Mouse (Mus musculus): ENCODE measurements around the gene Zfp296. TPM values are rescaled to one million over a fixed set of nuclear protein-coding genes. Genes with fewer than 3 reads are reported as not detected.
"Not testable (repeated sequence)": the region's sequence is repeated elsewhere in the genome, so short reads cannot be mapped to it uniquely, and the experiment has no call there.

The Zfp296 gene
- total RNA-seq, 4 experiments from 2014 or later, result 0.56 to 1.1 (median 0.77) TPM

DNA sequence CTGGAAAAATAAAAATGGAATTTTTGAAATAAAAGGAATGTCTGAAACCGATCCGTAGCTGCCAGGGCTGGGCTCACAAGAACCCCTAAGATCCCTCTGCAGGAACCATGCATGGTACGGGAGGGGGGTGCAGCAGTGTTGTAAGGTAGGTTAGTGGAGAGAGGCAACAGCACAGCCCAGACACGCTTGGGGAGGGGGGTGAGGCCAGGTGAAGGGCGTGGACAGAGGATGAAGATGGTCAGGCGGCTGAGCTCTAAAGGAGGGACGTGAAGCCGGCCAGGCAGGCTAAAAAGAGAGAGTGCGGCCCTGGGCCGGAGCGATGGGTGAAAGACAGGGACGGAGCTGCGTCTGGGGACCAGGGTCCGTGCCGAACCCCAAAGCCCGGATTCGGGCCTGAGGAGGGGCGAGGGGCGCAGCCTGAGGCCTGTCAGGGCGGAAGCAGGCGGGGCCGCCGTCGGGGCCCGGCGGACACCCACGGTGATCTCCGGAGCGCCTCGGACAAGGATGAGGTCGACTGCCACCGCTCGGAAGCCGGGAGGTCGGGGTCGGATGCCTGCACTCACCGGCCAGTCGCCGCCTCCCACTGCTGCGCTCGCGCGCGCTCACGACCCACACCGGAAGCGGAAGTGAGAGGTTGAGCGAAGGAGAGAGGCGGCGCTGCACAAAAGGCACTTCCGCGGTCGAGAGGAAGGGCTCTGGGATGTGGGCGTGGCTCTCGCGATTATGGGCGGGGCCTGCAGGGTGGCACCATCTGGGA lies 26.9 kb downstream of the Zfp296 start, which contains the start of gene Clasrp:
Clasrp (minus strand) TSS at position 638 of the 757 bp plus-strand sequence.
- peak; percentile 91 to 93 for DNase-seq (ENCODE audit: low spot score in 2 of 2)

GRCm38 (mm10) chr7:19604606-19605214 lies 27.6 kb downstream of the Zfp296 start:
- not testable (repeated sequence) for DNase-seq (ENCODE audit: low spot score in 2 of 2)

DNA sequence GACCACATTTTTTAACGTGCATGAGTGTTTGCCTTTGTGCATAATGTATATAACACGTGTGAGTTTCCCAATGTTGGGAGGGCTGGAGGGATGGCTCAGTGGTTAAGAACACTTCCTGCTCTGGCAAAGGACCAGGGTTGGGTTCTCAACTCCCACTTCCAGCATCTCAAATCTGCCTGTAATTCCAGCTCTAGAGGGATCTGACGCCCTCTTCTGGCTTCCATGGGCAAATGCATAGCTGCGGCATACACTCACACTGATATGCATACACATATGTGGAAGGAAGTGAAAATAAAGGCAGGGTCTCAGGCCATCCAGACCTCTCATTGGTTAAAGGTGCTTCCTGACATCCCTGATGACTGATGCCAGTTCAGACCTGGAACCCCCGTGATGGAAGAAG lies 30.2 kb downstream of the Zfp296 start:
- DNase-seq (ENCODE audit: low spot score in 2 of 2), result no peak

GRCm38 (mm10) chr7:19609641-19610332 lies 32.7 kb downstream of the Zfp296 start:
- no peak for DNase-seq (ENCODE audit: low spot score in 2 of 2)

- no peak for DNase-seq (ENCODE audit: low spot score in 2 of 2)
Measured at GRCm38 (mm10) chr7:19610969-19611368, 33.9 kb downstream of the Zfp296 start.

- no peak for DNase-seq (ENCODE audit: low spot score in 2 of 2)
Measured at GRCm38 (mm10) chr7:19615036-19615577, 38.0 kb downstream of the Zfp296 start.

DNA sequence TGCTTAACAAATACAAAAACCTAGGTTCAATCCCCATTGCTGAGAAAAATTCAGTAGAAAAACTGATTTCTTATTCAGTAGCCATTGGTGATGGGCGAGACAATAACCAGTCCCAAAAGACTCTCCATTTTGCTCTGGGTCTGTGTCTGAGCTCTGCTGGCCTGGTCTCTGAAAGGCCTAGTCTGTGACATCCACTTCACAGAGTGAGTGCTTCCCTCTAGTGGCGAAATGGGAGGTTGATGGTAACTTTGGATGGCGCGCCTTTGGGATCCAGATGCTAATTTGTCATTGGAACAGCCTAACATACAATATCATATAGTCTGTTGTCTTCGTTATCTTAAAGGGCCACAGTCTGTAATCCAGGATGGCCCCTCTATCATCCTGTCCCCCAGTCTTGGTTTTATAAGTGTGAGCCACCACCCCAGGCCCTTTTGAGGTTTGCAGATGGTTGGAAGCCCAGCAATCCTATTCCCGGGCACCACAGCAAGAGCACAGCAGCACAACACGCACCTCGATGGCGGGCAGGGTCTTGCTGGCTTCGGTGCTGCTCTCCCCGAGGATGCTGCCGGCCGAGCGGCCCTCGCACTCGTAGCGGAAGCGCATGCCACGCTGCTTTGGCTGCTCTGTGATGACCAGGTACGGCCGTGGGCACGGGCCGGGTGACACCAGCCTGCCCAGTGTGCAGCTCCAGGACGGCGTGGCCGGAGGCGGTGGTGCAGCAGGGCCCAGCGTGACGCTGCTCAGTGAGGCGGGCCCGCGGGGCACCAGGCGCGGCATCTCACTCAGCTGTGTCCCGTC lies 42.1 kb downstream of the Zfp296 start:
- peak; percentile 35 to 39 for DNase-seq (ENCODE audit: low spot score in 2 of 2)

DNA sequence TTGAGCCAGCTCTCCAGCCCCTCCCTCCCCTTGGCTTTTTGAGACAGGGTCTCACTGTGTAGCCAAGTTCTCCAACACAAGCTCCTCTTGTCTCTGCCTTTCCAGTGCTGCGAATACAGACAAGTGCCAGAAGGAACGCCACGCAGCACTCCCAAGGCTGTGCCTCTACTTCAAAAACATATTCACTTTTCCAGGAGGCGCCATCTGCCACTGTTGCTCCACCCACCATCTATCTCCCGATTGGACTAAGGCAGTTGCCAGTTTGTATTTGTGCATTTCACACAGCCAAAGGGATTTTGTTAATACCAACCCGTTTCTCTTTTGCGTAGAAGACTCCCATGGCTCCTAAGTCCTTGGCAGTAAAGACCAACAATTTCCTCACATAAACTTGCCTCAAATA lies 43.7 kb downstream of the Zfp296 start:
- DNase-seq (ENCODE audit: low spot score in 2 of 2), result no peak

- no peak for DNase-seq (ENCODE audit: low spot score in 2 of 2)
Measured at GRCm38 (mm10) chr7:19622241-19622640, 45.2 kb downstream of the Zfp296 start.

- no peak for DNase-seq (ENCODE audit: low spot score in 2 of 2)
Measured at GRCm38 (mm10) chr7:19623433-19623832, 46.3 kb downstream of the Zfp296 start.

GRCm38 (mm10) chr7:19627721-19628120 lies 50.6 kb downstream of the Zfp296 start:
- no peak for DNase-seq (ENCODE audit: low spot score in 2 of 2)

DNA sequence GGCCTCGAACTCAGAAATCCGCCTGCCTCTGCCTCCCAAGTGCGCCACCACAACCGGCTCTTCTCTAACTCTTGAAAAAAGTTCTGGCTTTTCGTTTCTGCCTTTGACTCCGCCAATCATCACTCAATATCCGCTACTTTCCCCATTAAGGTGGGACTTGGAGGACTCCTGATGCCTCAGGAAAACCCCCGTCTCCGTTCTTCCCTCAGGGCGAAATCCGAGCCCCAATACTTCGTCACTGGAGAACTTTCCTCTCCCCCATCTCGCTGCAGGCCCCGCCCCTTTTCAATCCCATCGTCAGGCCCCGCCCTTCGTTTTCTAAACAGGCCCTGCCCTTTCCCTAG lies 51.1 kb downstream of the Zfp296 start:
- DNase-seq (ENCODE audit: low spot score in 2 of 2), result no peak

DNA sequence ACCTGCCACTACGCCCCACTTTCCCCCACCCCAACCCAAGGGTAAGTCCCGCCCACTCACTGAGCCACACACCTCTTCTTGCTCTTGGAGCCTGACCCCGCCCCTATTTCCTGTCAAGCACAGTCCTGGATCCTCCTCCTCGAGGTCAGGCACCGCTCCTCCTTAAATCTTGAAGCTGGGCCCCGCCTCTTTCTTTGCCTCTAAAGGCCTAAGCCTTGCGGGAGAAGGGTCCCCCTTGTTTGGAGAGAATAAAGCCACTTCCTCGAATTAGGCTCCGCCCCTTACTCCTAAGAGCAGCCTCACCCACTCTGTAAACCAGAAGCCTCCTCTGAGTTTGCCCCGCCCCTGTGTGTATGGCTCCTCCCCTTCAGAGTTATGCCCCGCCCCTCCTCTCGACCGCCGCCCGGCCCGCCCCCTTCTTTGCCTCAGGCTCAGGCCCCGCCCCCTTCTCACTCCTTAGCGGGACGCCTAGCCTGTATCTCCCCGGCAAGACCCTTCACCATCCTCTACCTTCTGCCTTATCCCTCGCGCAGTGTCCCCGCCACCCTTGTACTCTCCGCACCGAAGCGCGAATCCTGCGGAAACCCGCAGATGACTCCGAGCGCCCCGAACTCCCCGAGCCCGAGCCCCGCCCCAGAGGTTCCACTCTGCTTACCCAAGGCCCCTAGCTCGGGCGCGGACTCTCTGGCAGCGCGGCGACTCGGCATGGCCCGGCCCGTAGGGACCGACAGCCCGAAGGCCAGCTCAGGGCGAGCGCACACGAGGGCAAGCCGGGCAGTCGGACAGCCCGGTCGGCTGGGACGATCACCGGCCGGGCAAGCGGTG lies 51.7 kb downstream of the Zfp296 start:
- peak; percentile 95 to 97 for DNase-seq (ENCODE audit: low spot score in 2 of 2)

DNA sequence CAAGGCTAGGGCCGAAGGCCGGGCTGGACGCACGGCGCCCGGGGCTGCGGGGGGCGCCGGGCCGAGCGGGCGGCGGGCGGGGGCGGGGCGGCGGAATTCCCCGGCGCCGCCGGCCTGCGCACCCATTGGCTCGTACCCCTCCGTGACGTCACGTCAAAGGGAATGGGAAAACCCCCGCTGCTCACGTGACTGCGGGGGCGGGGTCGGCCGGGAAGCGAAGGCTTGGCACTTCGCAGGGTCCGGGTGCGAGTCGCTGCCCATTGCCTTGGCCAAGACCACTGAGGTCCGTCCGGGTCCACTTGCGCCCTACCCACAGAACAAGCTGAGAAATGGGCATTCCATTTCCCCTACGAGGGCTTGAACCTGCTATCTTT lies 52.3 kb downstream of the Zfp296 start, which contains the start of gene Relb:
Relb (minus strand) TSS at position 78 of the 374 bp plus-strand sequence.
- DNase-seq (ENCODE audit: low spot score in 2 of 2), result peak; percentile 82 to 86

Other genes starting within 250 kb of the Zfp296 start
- gene Ercc1, start 232.5 kb upstream of the Zfp296 start, total RNA-seq (2022), result 10 to 100 TPM; 27.1 to 33.7 (median 28.7) TPM
- gene Cd3eap, start 217.8 kb upstream of the Zfp296 start, total RNA-seq (2022), result 10 to 100 TPM in 3 of 4 experiments, 1 to 10 TPM in 1; 8.9 to 13.9 (median 11.2) TPM
- gene Ppp1r13l, start 217.5 kb upstream of the Zfp296 start, total RNA-seq (2022), result 1 to 10 TPM; 2.8 to 6.3 (median 4.1) TPM
- gene Ercc2, start 195.3 kb upstream of the Zfp296 start, total RNA-seq (2022), result 10 to 100 TPM in 2 of 4 experiments, 1 to 10 TPM in 2; 7.5 to 14.9 (median 10.4) TPM
- under 1 TPM in 3 of 4 experiments, not detected in 1; 0.21 to 0.40 (median 0.24) TPM for gene Klc3, start 173.2 kb upstream of the Zfp296 start, total RNA-seq (2022)
- gene Ckm, start 172.5 kb upstream of the Zfp296 start, total RNA-seq (2022), result over 10,000 TPM; 38,224 to 44,934 (median 40,442) TPM
- gene Mark4, start 118.5 kb upstream of the Zfp296 start, total RNA-seq (2022), result 10 to 100 TPM; 18.0 to 20.0 (median 19.8) TPM
- under 1 TPM; 0.27 to 0.80 (median 0.35) TPM for gene Exoc3l2, start 114.0 kb upstream of the Zfp296 start, total RNA-seq (2022)
- gene Bloc1s3, start 68.9 kb upstream of the Zfp296 start, total RNA-seq (2022), result 1 to 10 TPM; 2.1 to 2.7 (median 2.3) TPM
- gene Trappc6a, start 68.9 kb upstream of the Zfp296 start, total RNA-seq (2022), result 10 to 100 TPM in 1 of 4 experiments, 1 to 10 TPM in 3; 7.6 to 10.2 (median 8.8) TPM
- not detected for gene Nkpd1, start 59.4 kb upstream of the Zfp296 start, total RNA-seq (2022)
- 10 to 100 TPM; 45.9 to 52.8 (median 48.8) TPM for gene Ppp1r37, start 14.2 kb upstream of the Zfp296 start, total RNA-seq (2022)
- 100 to 1,000 TPM in 2 of 4 experiments, 10 to 100 TPM in 2; 78.5 to 108 (median 99.3) TPM for gene Gemin7, start 308 bp downstream of the Zfp296 start, total RNA-seq (2022)
- 10 to 100 TPM in 1 of 4 experiments, 1 to 10 TPM in 3; 6.3 to 10.0 (median 9.2) TPM for gene Clasrp, start 27.2 kb downstream of the Zfp296 start, total RNA-seq (2022)
- gene Relb, start 52.2 kb downstream of the Zfp296 start, total RNA-seq (2022), result 10 to 100 TPM in 2 of 4 experiments, 1 to 10 TPM in 2; 7.0 to 12.5 (median 9.5) TPM
- 10 to 100 TPM; 49.6 to 55.5 (median 51.0) TPM for gene Clptm1, start 87.7 kb downstream of the Zfp296 start, total RNA-seq (2022)
- gene Apoc2, start 100.7 kb downstream of the Zfp296 start, total RNA-seq (2022), result not detected
- gene Gm44805, start 104.1 kb downstream of the Zfp296 start, total RNA-seq (2022), result not detected
- gene Apoc4, start 104.2 kb downstream of the Zfp296 start, total RNA-seq (2022), result not detected
- gene Apoc1, start 115.4 kb downstream of the Zfp296 start, total RNA-seq (2022), result 1 to 10 TPM in 2 of 4 experiments, not detected in 2; 1.1 to 2.1 TPM
- gene Apoe, start 121.9 kb downstream of the Zfp296 start, total RNA-seq (2022), result 10 to 100 TPM; 18.8 to 67.9 (median 47.9) TPM
- gene Tomm40, start 138.2 kb downstream of the Zfp296 start, total RNA-seq (2022), result 10 to 100 TPM; 44.3 to 48.3 (median 46.0) TPM
- 1 to 10 TPM; 1.0 to 1.8 (median 1.5) TPM for gene Nectin2, start 173.2 kb downstream of the Zfp296 start, total RNA-seq (2022)
- 10 to 100 TPM; 16.7 to 24.4 (median 18.0) TPM for gene Bcam, start 193.7 kb downstream of the Zfp296 start, total RNA-seq (2022)
- not detected for gene Cblc, start 219.5 kb downstream of the Zfp296 start, total RNA-seq (2022)
- under 1 TPM; 0.58 to 0.62 (median 0.61) TPM for gene Bcl3, start 245.5 kb downstream of the Zfp296 start, total RNA-seq (2022)